Mouse (Mus musculus) adrenal gland, adult 2 months (tissue): Measurements from ENCODE around the gene Cdc42. TPM values are rescaled to one million over a fixed set of nuclear protein-coding genes. Genes with fewer than 3 reads are reported as not detected.
A peak's percentile ranks its signal among the peaks of the same experiment; 100 is the strongest.

Source experiments
- DNase-seq: peaks from one replicate; pipeline ENCODE4 v3.0.0; 2021
- polyA plus RNA-seq: library from polyadenylated mRNA; depleted of rRNA; stranded (reverse); fragments of >200 nt; gene quantifications from 2 replicates; pipeline ENCODE4 v1.2.3, GENCODE M21; 2012
- total RNA-seq, 2 experiments: library from RNA; stranded (reverse); gene quantifications; 2 replicates each; pipeline ENCODE4 v1.2.3; 2021

Cdc42 gene
- total and polyA plus RNA-seq, 3 experiments, result 24.7 to 486 (median 419) TPM

DNA sequence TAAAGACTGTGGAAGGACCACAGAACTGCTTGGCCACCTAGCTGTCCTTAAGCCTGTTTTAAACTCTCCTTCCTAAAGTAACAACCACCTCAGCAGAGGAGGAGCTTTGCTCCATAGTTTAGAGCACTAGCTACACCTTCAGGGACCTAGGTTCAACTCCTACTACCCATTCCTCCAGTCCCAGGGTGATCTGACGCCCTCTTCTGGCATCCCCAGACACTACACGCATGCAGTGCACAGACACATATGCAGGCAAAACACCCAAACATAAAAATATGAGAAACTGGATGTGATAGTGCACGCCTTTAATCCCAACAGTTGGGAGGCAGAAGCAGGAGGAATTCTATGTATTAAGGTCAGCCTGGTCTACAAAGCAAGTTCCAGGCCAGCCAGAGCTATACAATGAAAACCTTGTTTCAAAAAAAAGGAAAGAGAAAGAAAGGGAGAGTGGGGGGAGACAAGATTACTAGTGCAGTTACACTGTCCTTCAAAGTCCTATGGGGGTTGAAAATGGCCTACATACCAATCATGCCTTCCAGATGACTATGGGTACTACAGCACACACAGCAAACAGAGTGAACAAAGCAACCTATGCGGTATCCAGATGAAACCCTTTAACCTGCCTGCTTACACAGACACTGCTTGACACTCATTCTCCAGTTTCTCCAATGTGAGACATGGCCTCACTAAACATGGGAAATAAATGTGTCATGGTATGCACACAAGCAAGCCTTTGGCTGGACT is 41.3 kb downstream of the Cdc42 start:
- DNase-seq, result peak; percentile 3

- DNase-seq, result no peak
Observed at GRCm38 (mm10) chr4:137315061-137315460, 42.5 kb downstream of the Cdc42 start.

DNA sequence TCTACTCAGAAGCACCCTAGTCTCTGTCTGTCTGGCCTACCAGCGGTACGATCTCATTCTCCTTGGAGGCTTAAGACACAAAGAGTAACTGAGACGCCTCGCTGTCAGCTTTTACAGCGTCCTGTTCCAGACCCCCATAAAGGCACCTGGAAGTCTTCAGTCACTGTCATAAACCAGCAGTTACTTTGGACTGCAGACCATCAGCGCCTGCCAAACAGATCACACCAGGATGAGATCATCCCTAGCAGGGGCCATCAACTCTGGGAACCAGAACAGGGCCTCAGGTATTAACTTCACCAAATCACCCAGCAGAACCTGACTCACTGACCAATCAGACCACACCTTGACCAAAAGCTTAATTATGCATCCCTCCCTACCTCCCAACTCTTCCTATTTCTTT is 43.0 kb downstream of the Cdc42 start:
- peak; percentile 26 for DNase-seq

GRCm38 (mm10) chr4:137313511-137313910 is 44.0 kb downstream of the Cdc42 start:
- DNase-seq, result no peak

DNA sequence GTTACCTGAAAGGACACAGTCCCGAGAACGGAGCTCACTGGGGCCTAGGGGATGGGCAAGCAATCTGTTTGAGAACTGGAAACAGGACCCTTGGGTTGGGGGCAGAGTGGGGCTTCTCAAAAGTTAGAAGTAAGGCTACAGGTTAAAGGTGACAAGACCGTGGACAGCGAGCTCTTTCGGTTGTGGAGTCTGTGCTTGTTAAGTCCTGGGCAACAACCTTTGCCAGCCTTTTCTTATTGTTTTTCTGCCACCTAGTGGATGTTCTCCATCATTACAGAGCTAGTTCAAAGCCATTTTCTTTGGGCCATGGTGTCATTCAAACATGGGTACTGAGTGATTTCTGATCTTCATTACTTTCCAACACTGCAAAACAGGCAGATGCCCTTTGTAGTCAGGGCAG is 49.1 kb downstream of the Cdc42 start:
- peak; percentile 34 for DNase-seq

GRCm38 (mm10) chr4:137306991-137307706 is 50.4 kb downstream of the Cdc42 start:
- peak; percentile 1 for DNase-seq

GRCm38 (mm10) chr4:137306577-137306888 is 51.0 kb downstream of the Cdc42 start:
- no peak for DNase-seq

DNA sequence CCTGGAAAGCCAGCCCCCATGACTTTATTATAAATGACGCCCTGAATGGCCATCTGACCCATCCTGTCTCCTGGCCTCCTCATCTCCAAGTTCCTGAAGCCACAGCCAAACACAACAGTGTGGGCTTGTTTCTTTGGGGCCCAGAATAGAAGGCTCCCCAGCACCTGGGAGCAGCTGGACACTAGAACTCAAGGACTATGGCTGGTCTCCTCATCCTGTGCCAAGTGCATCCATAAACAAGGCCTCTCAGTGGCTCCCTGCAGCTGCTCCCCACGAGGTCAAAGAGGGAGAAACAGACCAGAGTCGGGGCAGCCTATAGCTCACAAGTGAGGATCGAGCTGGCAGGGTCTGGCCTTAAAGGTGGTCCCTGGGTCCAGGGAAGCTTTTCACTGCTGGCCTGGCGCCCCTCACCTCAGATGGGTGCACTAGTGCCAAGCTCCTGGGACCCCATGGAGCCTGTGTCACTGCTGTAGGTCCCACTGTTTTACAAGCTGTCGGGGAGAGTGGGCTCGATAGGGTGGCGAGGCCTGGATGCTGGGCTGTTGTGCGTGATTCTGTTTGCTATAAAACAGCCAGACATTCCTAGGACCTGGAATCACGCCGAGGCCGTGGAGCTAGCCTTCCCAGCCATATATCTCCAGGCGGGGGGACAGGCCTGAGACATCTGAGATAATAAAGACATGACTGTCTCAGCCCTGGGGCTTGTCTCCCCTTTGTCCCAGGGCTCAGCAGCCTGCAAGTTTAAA is 51.5 kb downstream of the Cdc42 start:
- peak; percentile 30 for DNase-seq

DNA sequence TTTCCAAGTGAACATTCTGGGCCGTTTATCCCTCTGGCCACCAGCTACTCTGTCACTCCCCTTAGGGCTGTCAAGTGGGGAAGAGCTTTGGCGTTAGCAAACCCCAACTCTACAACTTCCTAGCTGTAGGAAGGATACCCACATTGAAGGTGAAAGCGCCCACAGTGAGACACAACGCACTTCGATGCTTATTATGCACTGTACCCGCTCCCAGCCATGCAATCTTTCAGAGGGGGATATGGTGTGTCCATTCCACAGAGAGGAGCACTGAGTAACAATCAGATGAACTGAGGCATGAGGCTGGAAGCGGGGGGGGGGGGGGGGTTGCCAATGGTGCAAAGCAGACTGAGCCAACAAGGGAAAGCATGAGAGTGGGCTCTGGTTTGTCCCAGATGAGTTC is 52.5 kb downstream of the Cdc42 start:
- DNase-seq, result no peak

DNA sequence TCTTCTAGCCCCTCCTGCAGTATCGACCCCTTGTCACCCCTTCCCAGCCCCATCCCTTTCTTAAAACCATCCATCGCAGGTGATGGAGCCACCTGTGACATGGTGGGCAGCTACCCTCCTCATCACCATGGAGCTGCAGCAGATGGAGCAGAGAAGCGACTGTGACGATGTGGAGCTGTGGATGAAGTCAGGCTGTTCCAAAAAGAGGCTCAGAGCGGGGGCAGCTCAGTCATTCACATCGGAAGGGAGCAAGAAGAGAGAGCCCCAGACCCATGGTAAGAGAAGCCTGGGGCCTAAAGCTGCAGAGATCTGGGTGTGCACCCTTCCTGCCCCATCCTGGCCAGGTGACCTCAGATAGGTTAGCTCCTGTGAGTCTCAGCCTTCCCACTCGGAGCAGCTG is 53.4 kb downstream of the Cdc42 start:
- DNase-seq, result no peak

DNA sequence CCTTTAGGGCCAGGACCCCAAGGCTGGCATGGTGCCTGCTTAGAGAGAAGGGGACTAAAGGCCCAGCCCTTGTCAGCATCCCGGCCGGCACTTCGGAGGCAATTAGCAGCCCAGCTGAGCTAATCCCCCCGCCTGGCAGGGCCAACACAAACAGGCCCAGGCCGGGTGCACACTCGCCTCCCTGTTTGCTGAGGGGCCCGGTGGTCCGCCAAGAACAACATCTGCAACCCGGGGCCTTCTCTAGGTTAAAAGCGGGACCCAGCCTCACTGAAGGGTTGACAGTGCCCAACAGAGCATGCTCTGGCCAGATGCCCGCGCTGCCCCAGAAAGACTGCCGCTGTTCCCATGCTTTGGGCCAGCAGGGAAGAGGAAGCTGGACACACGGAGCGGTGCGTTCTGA is 55.9 kb downstream of the Cdc42 start:
- DNase-seq, result no peak

DNA sequence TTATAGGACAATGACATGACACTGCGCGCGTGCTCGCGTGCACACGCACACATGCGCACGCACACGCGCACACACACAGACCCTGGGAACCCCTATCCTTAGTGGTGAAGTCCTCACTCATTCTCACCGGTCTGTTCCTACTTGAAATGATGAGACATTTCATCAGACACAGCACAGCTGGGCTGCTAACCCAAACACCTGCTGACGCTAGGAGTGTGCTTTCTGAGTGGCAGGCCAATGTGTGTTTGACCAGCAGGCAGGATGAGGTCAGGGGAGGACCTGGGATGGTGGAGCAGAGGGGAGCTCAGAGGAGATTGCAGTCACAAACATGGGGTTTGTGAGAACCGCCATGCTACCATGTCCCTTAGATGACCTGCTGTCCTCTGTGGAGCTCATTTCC is 57.3 kb downstream of the Cdc42 start:
- no peak for DNase-seq

GRCm38 (mm10) chr4:137298406-137298805 is 59.1 kb downstream of the Cdc42 start:
- no peak for DNase-seq

DNA sequence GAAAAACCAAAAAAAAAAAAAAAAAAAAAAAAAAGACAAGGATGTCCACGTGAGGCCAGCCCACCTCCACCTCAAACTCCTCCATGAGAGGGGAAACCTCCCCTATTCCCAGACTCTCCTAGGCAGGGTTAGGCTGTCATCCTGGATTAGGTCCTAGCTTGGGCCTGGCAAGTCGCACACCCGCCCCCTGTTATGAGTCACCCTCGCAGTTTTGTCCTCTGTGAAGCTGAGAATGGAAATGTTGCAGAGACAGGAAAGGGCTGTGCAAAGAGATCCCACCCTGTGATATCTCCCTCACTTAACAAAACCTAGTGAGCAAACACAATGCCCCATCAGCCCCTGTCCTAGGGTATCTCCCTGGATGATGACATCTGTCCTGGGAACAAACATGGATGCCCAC is 59.9 kb downstream of the Cdc42 start:
- DNase-seq, result peak; percentile 64

DNA sequence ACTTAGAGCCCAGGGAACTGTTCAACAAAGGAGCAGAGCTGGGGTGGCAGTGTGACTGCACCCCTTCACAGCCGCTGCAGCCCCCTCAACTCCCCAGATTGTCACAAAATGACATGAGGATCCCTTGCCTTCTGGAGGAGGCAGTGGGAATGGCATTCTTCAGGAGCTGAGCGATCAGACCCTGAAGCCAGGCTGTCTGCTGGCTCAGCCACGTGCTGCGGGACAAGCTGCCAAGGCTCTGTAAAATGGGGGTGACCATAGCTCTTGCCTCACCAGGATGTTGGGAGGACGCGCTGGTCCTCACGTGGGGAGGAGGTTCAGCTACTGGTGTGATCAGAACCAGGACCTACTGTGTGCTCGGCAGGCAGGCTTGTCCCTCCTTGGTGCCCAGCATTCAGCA is 62.6 kb downstream of the Cdc42 start:
- DNase-seq, result no peak

DNA sequence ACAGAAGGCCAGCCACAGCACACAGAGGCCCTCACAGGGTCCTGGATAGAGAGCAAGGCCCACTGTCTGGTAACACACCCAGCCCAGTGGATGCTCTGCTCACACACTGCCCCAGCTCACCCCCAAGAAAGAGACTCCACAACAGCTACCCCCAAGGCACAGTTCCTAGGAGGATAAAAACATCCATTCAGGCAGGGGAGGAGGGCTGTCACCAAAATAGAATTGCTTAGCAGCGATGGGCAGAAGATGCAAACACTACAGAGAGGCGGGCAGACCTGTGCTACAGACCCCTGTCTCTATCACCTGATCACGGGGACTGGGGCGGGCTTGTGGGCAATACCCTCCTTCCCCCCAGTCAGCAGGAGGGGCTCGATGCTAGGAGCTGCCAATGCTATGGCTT is 63.0 kb downstream of the Cdc42 start:
- DNase-seq, result no peak

DNA sequence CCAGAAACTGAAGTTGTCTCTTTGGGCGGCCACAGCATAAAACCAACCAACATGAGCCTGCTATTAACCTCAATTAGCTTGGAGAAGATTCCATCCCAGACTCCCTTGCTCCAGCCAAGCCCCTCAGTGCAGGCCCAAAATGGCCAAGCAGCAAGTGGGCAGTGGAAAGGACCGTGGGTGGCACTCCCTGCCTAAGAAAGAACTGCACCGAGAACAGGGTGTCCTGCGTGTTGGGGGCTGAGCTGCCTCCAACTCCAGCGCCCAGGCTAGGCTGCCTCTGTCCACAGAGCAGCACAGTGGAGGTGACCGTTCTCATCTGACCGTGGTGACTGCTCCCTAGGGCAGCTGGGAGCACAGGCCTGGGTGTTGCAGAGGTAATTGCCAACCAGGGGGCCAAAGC is 63.5 kb downstream of the Cdc42 start:
- DNase-seq, result no peak

GRCm38 (mm10) chr4:137292625-137293024 is 64.9 kb downstream of the Cdc42 start:
- peak; percentile 66 for DNase-seq

- no peak for DNase-seq
Observed at GRCm38 (mm10) chr4:137290250-137290649, 67.3 kb downstream of the Cdc42 start.

DNA sequence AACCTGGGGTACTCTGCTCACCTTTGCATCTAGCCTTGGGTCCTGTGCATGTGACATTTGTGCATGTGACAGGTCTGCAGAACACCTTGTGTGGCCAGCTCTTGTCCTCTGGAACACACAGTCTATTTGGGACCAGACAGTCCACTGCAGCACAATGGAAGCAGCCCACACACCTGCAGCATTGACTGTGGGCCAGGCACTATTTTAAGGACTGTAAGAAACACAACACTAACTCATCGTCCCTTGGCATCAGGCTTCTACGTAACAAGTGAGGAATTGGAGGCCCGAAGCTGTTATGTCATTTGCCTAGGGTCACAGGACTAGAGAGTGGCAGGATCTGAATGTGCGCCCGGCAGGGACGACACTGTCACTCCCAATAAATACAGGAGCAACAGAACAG is 67.8 kb downstream of the Cdc42 start:
- DNase-seq, result no peak

- peak; percentile 67 for DNase-seq
Observed at GRCm38 (mm10) chr4:137287818-137288217, 69.7 kb downstream of the Cdc42 start.

- peak; percentile 88 for DNase-seq
Observed at GRCm38 (mm10) chr4:137287206-137287605, 70.3 kb downstream of the Cdc42 start.

DNA sequence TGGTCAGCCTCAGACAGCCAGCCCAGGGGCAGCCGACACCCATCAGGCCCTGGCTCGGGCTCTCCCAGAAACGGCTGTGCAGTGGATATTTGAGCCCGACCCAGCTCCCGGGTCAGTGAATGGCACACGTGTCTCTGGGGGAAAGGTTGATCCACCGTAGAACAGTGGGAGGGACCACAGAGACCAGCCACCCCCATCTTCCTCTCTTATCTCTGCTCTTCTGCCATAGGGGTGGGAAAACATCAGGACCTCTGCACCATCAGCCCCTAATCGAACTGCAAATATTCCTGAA is 70.9 kb downstream of the Cdc42 start:
- no peak for DNase-seq
